Mouse (Mus musculus) left cerebral cortex, postnatal 36 days (tissue): ENCODE results near the gene B3gnt6. TPM values are rescaled to one million over a fixed set of nuclear protein-coding genes. Genes with fewer than 3 reads are reported as not detected.
"Not testable (repeated sequence)": the region's sequence is repeated elsewhere in the genome, so short reads cannot be mapped to it uniquely, and the experiment has no call there.

Experiments used
- DNase-seq, 2 experiments: peaks; one replicate each; pipeline ENCODE4 v3.0.0; 2021 to 2022; ENCODE audit warnings: low spot score in 2 of 2, mixed read lengths in 1 of 2
- intact Hi-C: fragments of 180-260 bp; cut with DNase I; formaldehyde crosslinking; loops from one replicate; pipeline ENCODE4 v1.15.1; 2025
- total RNA-seq, 2 experiments: library from RNA; stranded (reverse); gene quantifications; 2 replicates each; pipeline ENCODE4 v1.2.3; 2021

The B3gnt6 gene
- total RNA-seq: under 1 TPM; 0.35 to 0.50 TPM

DNA sequence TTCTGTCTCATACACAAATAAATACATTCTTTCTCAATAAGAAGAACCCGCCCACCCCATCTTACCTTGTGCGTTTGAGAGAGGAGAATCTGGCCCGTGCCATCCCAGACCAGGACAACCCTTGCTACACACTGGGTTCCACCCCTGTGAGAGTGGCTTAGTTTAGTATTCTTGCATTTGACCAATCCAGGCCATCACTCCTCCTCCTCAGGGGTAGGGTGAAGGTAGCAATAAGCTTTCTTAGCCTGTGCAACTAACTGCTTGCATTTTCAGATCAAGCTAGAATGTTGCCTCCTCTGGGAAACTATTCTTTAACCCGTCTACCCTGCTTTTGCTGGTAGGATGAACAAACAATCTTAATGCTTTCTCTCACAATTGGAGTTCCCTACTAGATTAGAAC is at the start of gene B3gnt6:
TSS of gene B3gnt6 (minus strand) at position 101 of the 400 bp plus-strand sequence.
- no peak for DNase-seq
- intact Hi-C loops: no loop called here

DNA sequence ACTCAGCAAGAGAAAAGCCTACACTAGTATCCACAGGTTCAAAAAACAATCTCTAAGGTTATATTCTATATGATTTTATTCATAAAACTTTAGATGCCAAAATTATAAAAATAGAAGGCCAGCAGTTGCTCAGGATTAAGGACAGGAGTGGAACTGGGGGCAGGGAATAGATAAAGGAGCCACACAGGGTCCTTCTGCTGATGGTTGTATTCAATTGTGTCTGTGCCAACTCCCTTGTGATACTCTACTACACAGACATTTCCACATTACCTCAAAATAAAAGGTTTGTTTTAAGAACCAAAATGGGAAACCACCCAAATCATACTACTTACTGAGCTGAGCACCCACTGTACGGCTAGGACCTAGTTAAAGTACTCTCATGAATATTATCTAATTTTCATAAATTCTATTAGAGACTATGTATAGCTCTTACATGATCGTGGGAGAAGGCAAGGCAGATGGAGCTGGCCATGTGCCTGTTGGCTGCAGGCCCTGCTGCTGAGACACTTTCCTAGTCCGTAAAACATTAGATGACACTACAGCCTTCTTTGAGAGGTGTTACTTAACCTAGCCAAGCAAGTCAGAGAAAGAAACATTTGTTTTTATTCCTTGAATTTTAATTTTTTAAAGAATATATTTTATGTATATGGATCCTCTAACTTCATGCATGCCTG is 37.5 kb upstream of the B3gnt6 start:
- DNase-seq: peak; percentile 22 to 33
- intact Hi-C loops: no loop called here

DNA sequence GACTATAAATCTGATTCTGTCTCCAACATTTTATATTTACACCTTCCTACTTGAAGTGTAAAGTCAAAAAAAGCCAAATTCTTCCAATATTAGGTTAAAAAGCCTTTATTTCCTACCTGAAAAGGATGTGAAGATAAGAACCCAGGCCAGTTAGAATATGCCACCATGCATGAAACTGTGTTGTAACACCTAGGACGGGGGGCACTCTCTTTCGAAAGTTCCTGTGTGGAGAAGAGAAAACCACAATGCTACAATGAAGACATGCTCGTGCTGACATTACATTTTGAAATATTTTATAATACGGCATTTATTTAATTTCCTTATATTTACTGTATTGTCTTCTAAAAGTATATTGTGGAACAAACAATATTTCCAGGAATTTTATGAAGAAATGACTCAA is 24.5 kb upstream of the B3gnt6 start:
- no peak for DNase-seq
- intact Hi-C loops: no loop called here

DNA sequence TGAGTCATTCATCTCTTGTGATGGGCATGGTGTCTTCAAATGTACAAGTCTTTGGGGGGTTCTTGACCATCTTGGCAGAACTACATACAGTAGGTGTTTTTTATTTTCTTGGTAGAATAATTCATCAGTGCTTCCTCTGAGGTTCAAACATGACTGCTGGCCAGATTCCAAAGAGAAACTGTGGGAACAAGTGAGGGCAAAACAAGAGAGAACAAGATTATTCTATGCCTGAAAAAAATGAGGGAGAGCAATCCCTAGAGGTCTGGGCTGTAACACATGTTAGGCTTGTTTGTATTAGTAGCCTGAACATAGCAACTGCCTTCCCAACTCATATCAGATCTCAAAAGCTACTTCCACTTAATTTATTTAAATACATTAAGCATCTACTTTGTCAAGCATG is 17.4 kb upstream of the B3gnt6 start:
- intact Hi-C loops: no loop called here
- DNase-seq: no peak

DNA sequence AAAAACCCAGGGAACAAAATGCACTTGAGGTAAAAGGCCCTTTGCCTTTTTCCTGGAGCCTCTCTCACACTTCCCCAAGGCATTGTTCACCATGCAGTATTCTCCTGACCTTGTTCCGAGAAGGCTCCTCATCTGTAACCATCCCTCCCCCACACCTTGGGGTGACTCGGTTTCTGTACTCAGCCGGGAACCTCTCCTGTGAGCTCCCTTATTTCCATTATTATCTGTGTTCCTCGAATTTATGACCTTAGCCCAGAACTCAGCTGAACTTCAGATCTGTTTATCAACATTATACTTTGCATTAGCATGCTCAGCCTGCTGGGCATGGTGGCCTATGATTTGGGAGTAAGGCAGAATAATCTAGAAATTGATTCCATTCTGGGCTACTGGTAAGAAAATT is 3.7 kb upstream of the B3gnt6 start:
- intact Hi-C loops: no loop called here
- DNase-seq: no peak

DNA sequence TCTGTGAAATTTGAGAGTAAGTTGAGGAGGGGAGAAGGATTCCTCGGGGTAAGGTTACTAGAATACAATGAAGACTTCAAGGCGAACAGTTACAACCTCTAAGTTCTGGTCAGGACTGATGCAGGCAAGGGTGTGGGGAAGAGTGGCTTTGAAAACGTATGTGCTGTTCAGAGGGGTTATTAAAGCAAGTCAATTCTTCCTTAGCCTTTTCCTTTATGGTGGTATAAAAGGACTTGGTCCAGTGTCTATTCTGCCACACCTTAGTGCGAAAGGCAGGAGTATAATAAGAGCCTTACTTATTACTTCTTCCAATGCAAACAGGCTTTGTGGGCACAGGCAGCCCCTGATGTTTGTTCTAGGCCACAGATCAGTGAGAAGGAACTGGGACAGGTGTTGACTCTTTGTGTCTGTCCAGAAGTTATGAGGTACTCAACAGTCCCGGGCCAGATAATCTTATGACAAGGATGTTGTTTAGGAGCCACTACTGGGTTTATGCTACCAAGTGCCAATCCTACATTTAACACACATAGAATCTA is 2.3 kb upstream of the B3gnt6 start:
- DNase-seq: no peak
- intact Hi-C loops: no loop called here

DNA sequence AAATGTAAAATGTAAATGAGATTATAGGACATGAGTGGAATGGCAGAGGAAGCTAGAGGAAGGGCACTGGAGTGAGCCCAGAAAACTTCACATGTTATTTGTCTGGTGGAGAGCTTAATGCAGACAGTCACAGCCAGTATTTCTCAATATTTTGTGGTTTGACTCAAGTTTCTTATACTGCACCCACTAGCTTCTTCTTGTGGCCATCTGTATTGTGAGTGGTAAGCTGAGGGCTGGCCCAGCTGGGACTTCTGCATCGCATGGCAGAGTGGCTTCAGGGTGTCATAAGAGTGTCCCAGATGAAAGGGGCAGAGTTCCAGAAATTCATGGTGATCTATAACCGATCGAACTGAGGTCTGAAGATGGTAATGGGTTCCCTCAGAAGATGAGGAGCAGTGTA is 1.1 kb upstream of the B3gnt6 start:
- intact Hi-C loops: no loop called here

DNA sequence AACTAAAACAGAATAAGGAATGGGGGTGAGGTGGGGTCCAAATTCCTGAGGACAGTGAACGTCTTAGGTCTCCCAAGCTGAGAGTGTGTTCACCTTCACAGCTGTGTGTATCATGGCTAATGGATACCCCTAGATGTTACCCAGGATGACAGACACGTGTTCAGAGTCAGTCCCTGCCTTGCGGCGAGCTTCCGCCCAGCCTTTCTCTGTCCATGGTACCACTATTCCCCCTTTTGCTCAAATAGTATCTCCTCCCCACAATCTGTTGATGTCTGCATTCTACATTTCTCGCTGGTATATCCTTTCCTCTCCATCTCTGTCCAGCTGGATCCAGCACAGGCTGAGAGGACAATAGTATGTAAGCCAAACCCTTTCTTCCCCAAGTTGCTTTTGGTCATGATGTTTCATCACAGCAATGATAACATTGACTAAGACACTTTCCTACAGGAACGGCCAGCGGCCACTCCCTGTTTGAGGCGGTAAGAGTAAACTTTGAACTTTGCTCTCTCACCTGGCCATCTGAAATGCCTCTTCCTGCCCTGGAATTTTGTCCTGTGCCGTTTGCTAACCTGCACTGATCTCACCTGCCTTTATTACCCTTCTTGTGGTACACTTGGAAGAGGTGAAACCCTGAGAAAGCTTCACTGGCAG is 4.0 kb downstream of the B3gnt6 start:
- no peak for DNase-seq
- intact Hi-C loops: no loop called here

More for the DNA sequence above, 1.1 kb upstream of the B3gnt6 start:
- DNase-seq: no peak

DNA sequence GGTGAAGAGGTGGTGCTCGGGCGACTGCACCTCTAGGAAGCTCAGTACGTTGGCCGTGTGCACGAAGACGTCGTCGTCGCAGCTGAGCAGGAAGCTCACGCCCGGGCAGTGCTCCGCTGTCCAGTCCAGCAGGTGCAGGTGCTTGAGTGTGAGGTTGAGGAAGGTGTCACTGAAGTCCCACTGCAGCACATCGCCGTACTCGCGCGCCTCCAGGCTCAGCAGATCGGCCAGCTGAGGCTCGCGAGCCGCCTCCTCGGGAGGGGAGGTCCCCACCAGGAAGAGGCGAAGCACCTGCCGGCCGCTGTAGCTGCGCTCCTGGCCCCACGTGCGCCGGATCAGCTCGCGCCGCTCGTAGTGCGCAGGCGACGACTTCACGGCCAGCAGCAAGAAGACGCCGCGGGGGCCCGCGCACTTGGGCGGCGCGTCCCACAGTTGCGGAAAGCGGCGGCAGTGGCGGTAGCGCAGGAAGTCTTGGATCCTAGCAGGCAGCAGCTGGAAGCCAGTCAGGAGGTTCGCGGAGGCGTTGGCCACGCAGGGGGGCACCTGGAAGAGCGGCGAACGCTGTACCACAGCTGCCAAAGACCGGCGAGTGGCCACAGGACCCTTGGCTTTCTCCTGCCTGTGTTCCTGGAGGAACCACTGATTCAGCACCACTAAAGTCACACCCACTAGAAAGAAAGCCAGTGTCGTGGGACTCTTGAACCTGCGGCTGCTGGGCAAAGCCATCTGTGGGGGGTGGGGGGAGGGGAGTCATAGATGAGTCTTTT is 5.1 kb downstream of the B3gnt6 start:
- intact Hi-C loops: loop anchor here (5.0 kb wide), 1 partner anchor 37 kb away; no protein-coding TSS in a partner anchor
- peak; percentile 32 to 38 for DNase-seq

DNA sequence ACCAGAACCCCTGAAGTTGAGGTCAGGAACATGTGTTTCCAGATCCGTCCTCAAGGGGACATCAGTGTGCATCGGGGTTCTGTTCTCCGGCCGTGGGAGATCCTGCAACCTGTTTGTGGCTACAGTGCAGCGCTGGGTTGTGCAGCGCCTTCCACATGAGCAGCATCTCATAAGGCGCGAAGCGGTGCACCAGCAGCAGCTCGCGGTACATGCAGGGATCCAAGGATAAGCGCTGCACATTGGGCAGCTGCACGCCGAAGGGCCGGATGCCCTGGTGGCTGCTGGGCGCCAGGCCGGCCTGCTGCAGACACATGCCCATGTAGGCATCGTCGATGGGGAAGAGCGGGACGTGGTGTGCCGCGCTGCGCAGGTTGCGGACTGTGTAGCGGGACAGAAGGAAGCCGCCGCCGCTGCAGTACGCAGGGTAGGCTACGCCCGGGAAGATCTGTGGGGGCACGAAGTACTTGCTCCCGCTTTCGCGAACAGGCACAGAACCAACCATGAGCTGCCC is 5.7 kb downstream of the B3gnt6 start:
- DNase-seq: peak; percentile 23 to 32
- intact Hi-C loops: loop anchor here (5.0 kb wide), 1 partner anchor 36 kb away; no protein-coding TSS in a partner anchor

DNA sequence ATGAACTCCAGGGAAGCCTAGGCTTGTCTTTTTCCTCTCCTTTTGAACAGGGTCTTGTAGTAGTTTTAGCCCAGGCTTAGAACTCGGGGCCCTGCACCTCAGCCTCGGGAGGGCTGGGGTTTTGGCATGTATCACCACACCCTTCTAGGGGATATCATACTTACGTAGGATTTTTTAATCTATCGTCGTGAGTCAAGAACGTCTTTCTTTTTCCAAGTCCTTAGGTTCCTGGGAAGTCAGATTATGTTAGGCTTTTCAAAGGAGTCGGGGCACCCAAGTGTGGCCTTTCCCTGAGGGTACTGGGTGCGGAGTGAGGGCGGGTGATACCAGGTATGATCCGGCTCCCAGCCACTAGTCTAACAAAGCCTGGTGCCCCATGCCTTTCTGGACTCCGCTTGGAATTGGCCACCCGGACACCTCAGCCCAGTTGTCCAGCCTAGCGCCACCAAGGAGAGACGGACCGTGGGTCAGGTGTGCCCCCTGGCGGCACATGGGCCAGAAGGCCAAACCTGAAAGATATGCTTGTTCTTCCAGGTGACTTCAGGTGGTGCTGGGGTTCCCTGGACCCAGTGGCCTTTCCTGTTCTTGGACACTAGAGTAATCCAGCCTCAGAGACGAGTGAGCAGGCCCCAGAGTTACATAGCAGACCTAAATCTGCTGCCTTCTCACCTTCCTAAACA is 7.6 kb downstream of the B3gnt6 start:
- intact Hi-C loops: loop anchor here (5.0 kb wide), 1 partner anchor 34 kb away; no protein-coding TSS in a partner anchor
- no peak for DNase-seq

DNA sequence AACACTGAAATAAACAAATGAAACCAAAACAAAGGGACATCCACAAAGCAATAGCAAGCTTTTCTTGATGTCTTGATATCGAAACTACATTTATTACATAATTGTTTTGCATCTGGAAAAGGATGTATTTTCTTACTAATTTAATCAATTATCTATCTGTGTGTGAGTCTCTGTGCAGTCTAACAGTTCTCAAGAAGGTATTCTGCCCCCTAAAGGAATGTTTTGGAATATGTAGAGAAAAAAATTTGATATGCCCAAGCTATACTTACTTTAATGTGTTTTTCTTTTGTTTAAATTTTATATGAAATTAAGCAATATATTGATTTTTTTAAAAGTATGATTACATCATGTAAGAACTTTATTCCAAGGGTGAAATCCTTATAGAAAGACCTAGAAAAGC is 8.7 kb downstream of the B3gnt6 start:
- intact Hi-C loops: loop anchor here (5.0 kb wide), 1 partner anchor 33 kb away; no protein-coding TSS in a partner anchor
- DNase-seq: no peak

DNA sequence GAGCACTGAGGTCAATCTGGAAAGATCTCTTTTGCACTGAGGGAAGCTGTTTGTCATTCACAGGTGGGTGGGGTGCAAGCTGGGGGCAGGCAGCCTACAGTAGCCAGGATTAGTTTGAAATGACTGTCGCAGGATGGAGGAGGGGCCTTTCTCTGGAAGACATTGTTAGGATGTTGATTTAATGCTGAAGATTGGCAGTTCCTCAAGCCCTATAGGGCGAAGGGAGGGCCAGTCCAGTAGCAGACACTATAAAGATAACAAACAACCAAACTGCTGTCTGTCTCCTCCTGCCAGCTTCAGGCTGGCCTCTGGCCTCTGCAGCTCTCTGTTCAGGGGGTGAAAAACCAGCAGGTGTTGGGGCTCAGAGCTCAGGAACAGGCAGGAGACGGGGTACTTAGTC is 9.5 kb downstream of the B3gnt6 start:
- intact Hi-C loops: loop anchor here (5.0 kb wide), 1 partner anchor 32 kb away; no protein-coding TSS in a partner anchor
- no peak for DNase-seq

DNA sequence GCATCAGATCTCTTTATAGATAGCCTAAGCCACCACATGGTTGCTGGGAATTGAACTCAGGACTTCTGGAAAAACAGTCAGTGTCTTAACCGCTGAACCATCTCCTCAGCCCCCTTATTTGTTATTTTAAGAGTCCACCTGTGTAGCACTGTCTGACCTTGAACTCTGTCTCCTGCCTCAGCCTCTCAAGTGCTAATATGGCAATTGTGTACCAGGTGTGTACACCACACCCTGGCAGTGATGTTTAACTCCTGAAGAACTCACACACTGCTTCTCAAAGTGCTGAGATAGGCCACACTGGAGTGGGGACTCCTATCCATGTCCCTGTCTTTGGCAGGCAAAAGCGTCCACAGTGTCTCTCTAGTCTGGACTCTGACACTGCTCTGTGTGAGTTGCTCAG is 10.6 kb downstream of the B3gnt6 start:
- DNase-seq: no peak
- intact Hi-C loops: no loop called here

DNA sequence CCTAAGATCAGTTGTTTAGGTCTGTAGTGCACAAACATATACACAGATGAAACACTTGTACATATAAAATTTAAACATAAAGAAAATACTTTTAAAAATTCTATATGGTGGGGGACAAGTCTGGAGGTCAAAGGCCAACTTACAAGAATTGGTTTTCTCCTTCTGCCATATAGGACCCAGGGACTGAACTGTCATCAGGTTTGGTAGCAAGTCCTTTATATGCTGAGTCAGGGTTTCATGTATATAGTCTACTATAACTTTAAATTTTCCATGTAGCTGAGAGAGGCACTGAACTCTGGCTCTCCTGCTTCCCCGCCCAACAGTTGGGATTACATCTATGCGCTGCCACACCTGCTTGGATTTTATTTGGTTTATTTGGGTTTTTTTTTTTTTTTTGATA is 11.0 kb downstream of the B3gnt6 start:
- no peak for DNase-seq
- intact Hi-C loops: no loop called here

DNA sequence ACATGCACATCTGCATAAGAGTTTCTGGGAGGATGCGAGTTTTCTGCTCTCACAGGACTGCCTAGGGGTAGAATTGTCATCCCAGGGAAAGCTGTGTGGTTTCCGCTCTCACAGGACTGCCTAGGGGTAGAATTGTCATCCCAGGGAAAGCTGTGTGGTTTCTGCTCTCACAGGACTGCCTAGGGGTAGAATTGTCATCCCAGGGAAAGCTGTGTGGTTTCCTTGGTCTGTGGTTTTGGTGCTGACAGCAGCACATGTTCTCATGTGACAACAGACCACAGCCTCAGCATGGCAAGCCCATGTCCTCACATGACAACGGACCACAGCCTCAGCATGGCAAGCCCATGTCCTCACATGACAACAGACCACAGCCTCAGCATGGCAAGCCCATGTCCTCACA is 11.9 kb downstream of the B3gnt6 start:
- DNase-seq, intact Hi-C loops: not testable (repeated sequence)

DNA sequence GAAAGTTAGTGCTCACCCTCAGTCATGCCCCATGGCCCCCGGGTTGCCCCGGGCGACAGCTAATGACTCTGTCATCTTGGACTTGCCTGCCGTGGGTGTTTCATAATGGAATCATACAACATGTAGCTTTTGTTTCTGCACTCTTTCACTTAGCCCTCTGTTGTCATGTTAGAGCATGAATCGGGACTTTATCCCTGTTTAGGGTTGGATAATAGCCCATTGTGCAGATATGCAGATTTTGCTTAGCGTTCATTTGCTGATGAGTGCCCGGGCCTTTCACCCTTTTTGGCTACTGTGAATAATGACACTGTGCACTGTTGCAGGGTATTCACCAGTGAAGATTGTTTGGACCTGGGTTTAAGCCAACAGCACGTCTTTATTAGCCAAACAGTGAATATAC is 12.6 kb downstream of the B3gnt6 start:
- no peak for DNase-seq
- intact Hi-C loops: no loop called here

DNA sequence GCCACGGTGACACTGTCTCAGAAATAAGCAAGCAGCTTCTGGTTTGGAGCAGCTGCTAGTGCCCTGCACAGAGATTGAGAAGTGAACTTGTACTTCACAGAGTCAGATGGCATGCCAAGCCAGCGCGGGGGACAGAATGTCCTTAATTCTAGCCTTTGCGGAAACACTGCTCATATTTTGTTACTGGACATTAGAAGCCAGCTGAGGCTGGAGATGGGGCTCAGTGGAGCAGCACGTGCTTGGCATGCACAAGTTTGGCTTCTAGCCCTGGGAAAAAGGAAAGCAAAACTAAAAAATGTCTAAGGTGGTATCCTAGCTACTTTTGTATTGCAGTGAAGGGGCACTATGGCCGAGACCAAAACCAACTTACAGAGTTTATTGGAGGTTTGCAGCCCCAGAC is 14.0 kb downstream of the B3gnt6 start:
- no peak for DNase-seq

DNA sequence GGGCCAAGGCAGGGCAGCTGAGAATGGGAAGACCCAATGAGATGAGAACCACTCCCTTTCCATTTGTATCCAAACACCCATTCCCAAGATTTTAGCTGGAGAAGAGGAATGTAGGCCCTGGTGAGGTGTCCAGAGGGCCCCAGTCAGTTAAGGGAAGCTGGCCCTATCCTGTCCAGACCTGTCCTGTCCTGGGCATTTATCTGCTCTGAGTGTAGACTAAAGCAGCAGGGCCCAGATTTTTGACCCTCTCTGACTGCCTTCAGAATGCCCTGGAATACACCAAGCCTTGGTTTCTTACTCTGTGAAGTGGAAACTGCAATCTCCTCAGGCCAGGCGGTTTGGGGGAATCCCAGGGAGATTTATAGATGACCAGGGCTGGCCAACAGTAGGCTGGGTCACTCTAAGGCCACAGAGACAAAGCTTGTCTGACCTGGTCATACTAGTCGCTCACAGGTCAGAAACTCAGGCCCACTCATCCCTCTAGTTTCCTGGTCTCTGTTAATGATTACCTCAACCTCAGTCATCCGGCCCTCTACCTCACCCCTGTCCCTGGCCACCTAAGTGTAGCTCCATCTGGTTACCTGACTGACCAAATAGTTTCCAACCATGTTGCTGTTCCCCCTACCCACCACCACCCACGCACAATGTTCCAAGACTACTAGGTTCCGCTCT is 20.6 kb downstream of the B3gnt6 start:
- intact Hi-C loops: no loop called here
- no peak for DNase-seq

More for the DNA sequence above, 14.0 kb downstream of the B3gnt6 start:
- intact Hi-C loops: no loop called here
